Mouse (Mus musculus): ENCODE data around the gene Slc22a5. TPM values are rescaled to one million over a fixed set of nuclear protein-coding genes. Genes with fewer than 3 reads are reported as not detected.

Gene Slc22a5
- total and polyA plus RNA-seq, 3 experiments = 5.4 to 7.0 (median 6.2) TPM

GRCm38 (mm10) chr11:53825409-53825808 is 66.1 kb downstream of the Slc22a5 start:
- DNase-seq (ENCODE audit: low spot score) = no peak
- peaks cover 8% of the 10 kb centered on the region for H3K27me3 ChIP-seq (ENCODE audit: insufficient read depth, low read length)
- H3K4me1 ChIP-seq (ENCODE audit: insufficient read depth, low read depth, low read length) = peaks cover 10% of the 10 kb centered on the region
- no peak for TF ChIP-seq GATA1 (IDR thresholded peaks at IDR 0.05; ENCODE audit: borderline replicate concordance, low read length)
- TF ChIP-seq GATA2 (IDR thresholded peaks at IDR 0.05; ENCODE audit: borderline replicate concordance, low read depth, low read length) = no peak
- TF ChIP-seq TAL1 (conservative IDR thresholded peaks at IDR 0.05; ENCODE audit: low read depth, low read length) = no peak
- TF ChIP-seq CTCF (IDR thresholded peaks at IDR 0.05; ENCODE audit: low read depth, low read length) = no peak
- no peak overlapping the region for H3K4me3 ChIP-seq (ENCODE audit: low read depth, low read length)
- no peaks in the 10 kb centered on the region for H3K9me3 ChIP-seq (replicated peaks)
- no peaks in the 10 kb centered on the region for H3K36me3 ChIP-seq (replicated peaks)
- ATAC-seq (ENCODE audit: extremely low read depth, insufficient number of reproducible peaks, low FRiP score, poor library complexity, severe bottlenecking) = no peak

- Histone ChIP-seq H3K9me3 (replicated peaks) (no peaks in the 10 kb centered on the region), H3K4me3 (ENCODE audit: low read depth, low read length) (no peak overlapping the region), H3K4me1 (ENCODE audit: insufficient read depth, low read depth, low read length) (peaks cover 10% of the 10 kb centered on the region), H3K36me3 (replicated peaks) (no peaks in the 10 kb centered on the region), H3K27me3 (ENCODE audit: insufficient read depth, low read length) (peaks cover 15% of the 10 kb centered on the region)
- no peak for DNase-seq (ENCODE audit: low spot score)
- no peak for TF ChIP-seq CTCF (IDR thresholded peaks at IDR 0.05; ENCODE audit: low read depth, low read length)
- TF ChIP-seq GATA2 (IDR thresholded peaks at IDR 0.05; ENCODE audit: borderline replicate concordance, low read depth, low read length) = no peak
- TF ChIP-seq GATA1 (IDR thresholded peaks at IDR 0.05; ENCODE audit: borderline replicate concordance, low read length) = no peak
- no peak for TF ChIP-seq TAL1 (conservative IDR thresholded peaks at IDR 0.05; ENCODE audit: low read depth, low read length)
- no peak for TF ChIP-seq POLR2AphosphoS5 (IDR thresholded peaks at IDR 0.05; ENCODE audit: insufficient replicate concordance, low read depth, low read length)
- no peak for ATAC-seq (ENCODE audit: extremely low read depth, insufficient number of reproducible peaks, low FRiP score, poor library complexity, severe bottlenecking)
Measured at GRCm38 (mm10) chr11:53821945-53822338, 69.5 kb downstream of the Slc22a5 start.

GRCm38 (mm10) chr11:53821230-53821944 is 70.1 kb downstream of the Slc22a5 start:
- DNase-seq (ENCODE audit: low spot score) = no peak
- no peak for ATAC-seq (ENCODE audit: extremely low read depth, insufficient number of reproducible peaks, low FRiP score, poor library complexity, severe bottlenecking)
- H3K4me1 ChIP-seq (ENCODE audit: insufficient read depth, low read depth, low read length) = peaks cover 10% of the 10 kb centered on the region
- peaks cover 16% of the 10 kb centered on the region for H3K27me3 ChIP-seq (ENCODE audit: insufficient read depth, low read length)
- TF ChIP-seq TAL1 (conservative IDR thresholded peaks at IDR 0.05; ENCODE audit: low read depth, low read length) (no peak), POLR2AphosphoS5 (IDR thresholded peaks at IDR 0.05; ENCODE audit: insufficient replicate concordance, low read depth, low read length) (no peak), CTCF (IDR thresholded peaks at IDR 0.05; ENCODE audit: low read depth, low read length) (no peak), GATA1 (IDR thresholded peaks at IDR 0.05; ENCODE audit: borderline replicate concordance, low read length) (no peak)
- no peak overlapping the region for H3K4me3 ChIP-seq (ENCODE audit: low read depth, low read length)
- H3K36me3 ChIP-seq (replicated peaks) = no peaks in the 10 kb centered on the region
- H3K9me3 ChIP-seq (replicated peaks) = no peaks in the 10 kb centered on the region

- H3K9me3 ChIP-seq (replicated peaks) = no peaks in the 10 kb centered on the region
- H3K27me3 ChIP-seq (ENCODE audit: insufficient read depth, low read length) = peaks cover 13% of the 10 kb centered on the region
- H3K36me3 ChIP-seq (replicated peaks) = no peaks in the 10 kb centered on the region
- no peak overlapping the region for H3K4me3 ChIP-seq (ENCODE audit: low read depth, low read length)
- DNase-seq (ENCODE audit: low spot score) (no peak), ATAC-seq (ENCODE audit: extremely low read depth, insufficient number of reproducible peaks, low FRiP score, poor library complexity, severe bottlenecking) (no peak)
- TF ChIP-seq GATA1 (IDR thresholded peaks at IDR 0.05; ENCODE audit: borderline replicate concordance, low read length) (no peak), GATA2 (IDR thresholded peaks at IDR 0.05; ENCODE audit: borderline replicate concordance, low read depth, low read length) (no peak), POLR2AphosphoS5 (IDR thresholded peaks at IDR 0.05; ENCODE audit: insufficient replicate concordance, low read depth, low read length) (no peak), TAL1 (conservative IDR thresholded peaks at IDR 0.05; ENCODE audit: low read depth, low read length) (no peak), CTCF (IDR thresholded peaks at IDR 0.05; ENCODE audit: low read depth, low read length) (no peak)
- H3K4me1 ChIP-seq (ENCODE audit: insufficient read depth, low read depth, low read length) = peaks cover 8% of the 10 kb centered on the region
Measured at GRCm38 (mm10) chr11:53820516-53821170, 70.8 kb downstream of the Slc22a5 start.

DNA sequence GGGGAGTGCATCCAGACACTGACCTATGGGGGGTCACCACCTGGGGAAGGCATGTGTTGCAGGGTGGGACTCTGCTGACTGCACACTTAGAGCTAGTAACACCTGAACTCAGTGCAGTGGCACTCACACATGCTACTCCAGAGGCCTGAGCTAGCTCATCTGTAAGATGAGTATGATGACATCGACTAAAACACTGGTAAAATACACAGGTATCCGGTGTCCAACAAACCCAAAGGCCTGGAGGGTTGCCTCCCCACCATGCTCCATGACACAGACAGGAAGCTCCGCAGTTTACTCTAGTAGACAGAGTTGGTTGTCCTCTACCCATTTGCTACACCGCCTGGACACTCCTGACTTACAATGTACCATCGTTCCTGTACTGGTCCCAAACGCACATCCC is 71.9 kb downstream of the Slc22a5 start:
- no peaks in the 10 kb centered on the region for H3K9me3 ChIP-seq (replicated peaks)
- ATAC-seq (ENCODE audit: extremely low read depth, insufficient number of reproducible peaks, low FRiP score, poor library complexity, severe bottlenecking) = no peak
- no peak overlapping the region for H3K4me3 ChIP-seq (ENCODE audit: low read depth, low read length)
- no peak for DNase-seq (ENCODE audit: low spot score)
- peaks cover 13% of the 10 kb centered on the region for H3K27me3 ChIP-seq (ENCODE audit: insufficient read depth, low read length)
- no peaks in the 10 kb centered on the region for H3K36me3 ChIP-seq (replicated peaks)
- H3K4me1 ChIP-seq (ENCODE audit: insufficient read depth, low read depth, low read length) = peaks cover 5% of the 10 kb centered on the region
- no peak for TF ChIP-seq TAL1 (conservative IDR thresholded peaks at IDR 0.05; ENCODE audit: low read depth, low read length)
- TF ChIP-seq CTCF (IDR thresholded peaks at IDR 0.05; ENCODE audit: low read depth, low read length) = no peak
- no peak for TF ChIP-seq POLR2AphosphoS5 (IDR thresholded peaks at IDR 0.05; ENCODE audit: insufficient replicate concordance, low read depth, low read length)

DNA sequence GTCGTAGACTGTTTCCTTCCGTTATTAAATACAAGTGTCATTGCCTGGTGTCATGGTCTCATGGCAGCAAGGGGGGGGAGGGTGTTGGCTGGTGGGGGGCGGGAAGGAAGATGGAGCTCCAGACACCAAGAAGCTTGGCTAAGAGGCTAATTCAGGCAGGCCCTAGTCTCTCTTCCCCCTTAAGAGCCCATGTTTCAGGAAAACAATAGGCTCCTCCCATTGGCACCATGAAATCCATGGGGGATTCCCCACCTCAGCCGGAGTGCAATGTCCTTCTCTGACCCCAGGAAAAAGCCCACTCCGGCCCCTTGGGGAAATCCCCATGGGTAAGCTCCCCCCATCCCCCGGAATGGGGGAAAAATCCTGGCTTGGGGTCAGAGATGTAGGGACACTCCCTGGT is 72.7 kb downstream of the Slc22a5 start:
- DNase-seq (ENCODE audit: low spot score) = no peak
- Histone ChIP-seq H3K27me3 (ENCODE audit: insufficient read depth, low read length) (peaks cover 13% of the 10 kb centered on the region), H3K9me3 (replicated peaks) (no peaks in the 10 kb centered on the region), H3K4me3 (ENCODE audit: low read depth, low read length) (no peak overlapping the region), H3K36me3 (replicated peaks) (no peaks in the 10 kb centered on the region), H3K4me1 (ENCODE audit: insufficient read depth, low read depth, low read length) (peaks cover 5% of the 10 kb centered on the region)
- TF ChIP-seq CTCF (IDR thresholded peaks at IDR 0.05; ENCODE audit: low read depth, low read length) (no peak), GATA2 (IDR thresholded peaks at IDR 0.05; ENCODE audit: borderline replicate concordance, low read depth, low read length) (no peak), POLR2AphosphoS5 (IDR thresholded peaks at IDR 0.05; ENCODE audit: insufficient replicate concordance, low read depth, low read length) (no peak), GATA1 (IDR thresholded peaks at IDR 0.05; ENCODE audit: borderline replicate concordance, low read length) (no peak), TAL1 (conservative IDR thresholded peaks at IDR 0.05; ENCODE audit: low read depth, low read length) (no peak)
- ATAC-seq (ENCODE audit: extremely low read depth, insufficient number of reproducible peaks, low FRiP score, poor library complexity, severe bottlenecking) = no peak
